Mouse (Mus musculus): ENCODE measurements at regions not wholly inside any gene's neighbourhood (a gene's known extent, or its start where the extent isn't known, plus 50 kb on each side); places are given as distances from the start of the nearest gene placed in this dataset.
A peak's percentile ranks its signal among the peaks of the same experiment; 100 is the strongest.

DNA sequence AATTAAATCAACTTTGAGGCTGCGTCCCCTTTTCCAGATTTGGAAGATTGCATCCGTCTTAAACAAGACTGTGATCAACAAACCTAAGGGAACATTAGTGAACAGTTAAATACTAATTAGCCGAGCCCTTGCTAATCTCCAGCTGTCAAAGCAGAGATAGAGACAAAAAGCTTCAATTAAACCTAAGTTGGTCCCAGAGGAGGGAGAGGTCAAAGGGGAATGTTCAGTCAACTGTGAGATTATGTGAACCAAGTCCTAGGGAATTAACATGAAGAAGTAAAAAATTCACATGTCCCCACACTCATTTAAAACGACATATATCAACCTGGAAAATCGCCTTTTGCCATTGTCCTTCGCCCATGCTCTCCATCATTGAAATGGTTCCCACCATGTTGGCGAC lies 59.7 kb upstream of the Tbx20 start:
- Histone ChIP-seq H3K4me3 (ENCODE audit: low read depth, low read length) (no peak overlapping the region), H3K36me3 (ENCODE audit: control insufficient read depth, insufficient read depth, low read length) (no peaks in the 10 kb centered on the region), H3K27me3 (replicated peaks; ENCODE audit: control insufficient read depth, insufficient read depth, low read length) (no peaks in the 10 kb centered on the region), H3K9me3 (replicated peaks; ENCODE audit: control insufficient read depth, low read length) (no peaks in the 10 kb centered on the region), H3K4me1 (ENCODE audit: control insufficient read depth, insufficient read depth, low read length) (no peaks in the 10 kb centered on the region), H3K4me2 (ENCODE audit: low read length) (no peak overlapping the region), H3K27ac (ENCODE audit: low read depth, low read length) (no peak overlapping the region), H3K9ac (ENCODE audit: low read length) (no peak overlapping the region)
- 37% methylated on average over 7 of the region's 7 CpGs for WGBS
- DNase-seq (ENCODE audit: low spot score) (peak; percentile 3), ATAC-seq (no peak)

DNA sequence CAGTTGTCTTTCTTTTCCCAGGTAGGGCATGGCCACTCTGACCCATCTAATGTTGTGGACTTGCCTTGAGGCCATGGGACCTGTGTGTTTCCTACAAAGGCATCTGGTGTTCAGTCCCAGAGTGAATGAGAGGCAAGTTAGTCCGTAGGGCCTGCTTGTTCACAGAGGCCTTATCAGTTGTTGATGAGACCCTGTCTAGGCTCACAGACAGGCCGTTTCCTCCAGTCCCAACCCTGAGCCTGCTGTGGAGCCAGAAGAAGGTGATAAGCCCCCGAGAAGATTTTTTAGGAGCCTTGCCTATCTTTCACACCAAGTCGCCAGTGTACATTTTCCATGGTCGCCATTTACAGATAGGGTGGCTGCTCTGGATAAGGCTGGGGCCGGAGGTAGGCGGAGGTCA lies 74.1 kb upstream of the Tbx20 start:
- Histone ChIP-seq H3K9ac (ENCODE audit: low read length) (no peak overlapping the region), H3K36me3 (ENCODE audit: control insufficient read depth, insufficient read depth, low read length) (no peaks in the 10 kb centered on the region), H3K27ac (ENCODE audit: low read depth, low read length) (no peak overlapping the region), H3K9me3 (replicated peaks; ENCODE audit: control insufficient read depth, low read length) (no peaks in the 10 kb centered on the region), H3K27me3 (replicated peaks; ENCODE audit: control insufficient read depth, insufficient read depth, low read length) (no peaks in the 10 kb centered on the region), H3K4me1 (ENCODE audit: control insufficient read depth, insufficient read depth, low read length) (no peaks in the 10 kb centered on the region), H3K4me2 (ENCODE audit: low read length) (no peak overlapping the region), H3K4me3 (ENCODE audit: low read depth, low read length) (no peak overlapping the region)
- ATAC-seq: no peak
- WGBS: 89% methylated on average over 7 of the region's 7 CpGs
- DNase-seq (ENCODE audit: low spot score): no peak

DNA sequence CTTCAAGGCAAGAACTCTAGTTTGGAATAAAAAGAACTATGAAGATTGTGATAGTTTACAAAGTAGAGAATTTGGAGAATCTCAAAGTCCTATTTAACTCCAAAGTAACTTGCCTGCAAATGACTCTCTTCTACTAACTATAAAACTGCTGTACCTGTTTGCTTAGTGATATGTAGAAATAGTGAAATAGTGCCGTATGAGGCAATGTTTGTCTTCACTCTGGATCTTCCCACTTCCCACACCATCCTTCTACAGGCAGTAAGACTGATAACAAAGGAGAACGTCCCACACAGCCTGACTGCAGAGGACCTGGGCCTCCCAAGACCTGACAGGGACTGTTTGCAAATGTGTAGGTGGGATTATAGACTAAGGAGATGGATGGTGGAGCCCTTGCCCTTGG lies 85.4 kb upstream of the Tbx20 start:
- 92% methylated on average over 2 of the region's 2 CpGs for WGBS

DNA sequence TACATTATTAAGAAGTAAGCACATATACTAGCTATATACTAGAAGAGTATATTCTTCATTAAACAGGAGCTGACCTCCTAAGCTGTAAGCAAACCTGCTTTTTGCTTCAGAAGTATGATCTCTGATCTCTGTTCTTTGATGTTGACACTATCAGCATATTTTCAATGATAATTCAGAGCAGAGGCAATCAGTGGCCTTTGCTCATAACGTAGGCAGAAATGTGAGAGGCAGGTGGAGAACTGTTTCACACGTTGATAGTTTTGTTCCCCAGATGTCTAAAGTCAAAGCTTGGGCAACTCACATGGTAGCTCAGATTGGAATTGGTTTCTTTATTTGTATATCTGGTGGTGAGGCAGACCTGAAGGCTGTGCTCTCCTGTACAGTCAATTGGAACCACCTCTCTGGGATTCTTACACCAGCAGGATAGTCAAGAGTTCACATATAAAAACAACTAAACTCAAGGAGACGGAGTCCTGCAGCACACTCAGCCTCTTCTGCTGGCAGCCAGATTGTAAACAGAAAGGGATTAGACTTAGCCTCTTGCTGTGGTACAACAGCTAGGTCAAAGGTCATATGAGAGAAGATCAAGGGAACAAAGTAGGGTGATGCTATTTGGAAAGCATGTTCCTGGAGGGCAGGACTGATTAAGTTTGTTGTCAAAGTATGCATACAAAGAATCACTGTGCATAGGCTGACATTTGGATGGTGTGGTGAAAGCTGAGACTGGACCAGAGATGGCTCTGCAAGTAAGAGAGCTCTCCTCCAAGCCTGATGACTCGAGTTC lies 92.5 kb upstream of the Tbx20 start:
- H3K27ac ChIP-seq (ENCODE audit: low read depth, low read length): no peak overlapping the region
- H3K4me3 ChIP-seq (ENCODE audit: low read depth, low read length): no peak overlapping the region
- H3K9ac ChIP-seq (ENCODE audit: low read length): no peak overlapping the region
- no peak overlapping the region for H3K4me2 ChIP-seq (ENCODE audit: low read length)
- H3K4me1 ChIP-seq (ENCODE audit: control insufficient read depth, insufficient read depth, low read length): no peaks in the 10 kb centered on the region
- ATAC-seq (no peak), DNase-seq (ENCODE audit: low spot score) (no peak)
- no peaks in the 10 kb centered on the region for H3K36me3 ChIP-seq (ENCODE audit: control insufficient read depth, insufficient read depth, low read length)
- no peaks in the 10 kb centered on the region for H3K9me3 ChIP-seq (replicated peaks; ENCODE audit: control insufficient read depth, low read length)
- WGBS: 52% methylated on average over 4 of the region's 4 CpGs
- no peaks in the 10 kb centered on the region for H3K27me3 ChIP-seq (replicated peaks; ENCODE audit: control insufficient read depth, insufficient read depth, low read length)

More for the DNA sequence above, 85.4 kb upstream of the Tbx20 start:
- H3K9ac ChIP-seq (ENCODE audit: low read length): no peak overlapping the region
- H3K9me3 ChIP-seq (replicated peaks; ENCODE audit: control insufficient read depth, low read length): no peaks in the 10 kb centered on the region
- ATAC-seq: no peak
- no peak overlapping the region for H3K4me3 ChIP-seq (ENCODE audit: low read depth, low read length)
- DNase-seq (ENCODE audit: low spot score): no peak
- H3K4me2 ChIP-seq (ENCODE audit: low read length): no peak overlapping the region
- no peaks in the 10 kb centered on the region for H3K4me1 ChIP-seq (ENCODE audit: control insufficient read depth, insufficient read depth, low read length)
- no peak overlapping the region for H3K27ac ChIP-seq (ENCODE audit: low read depth, low read length)
- H3K36me3 ChIP-seq (ENCODE audit: control insufficient read depth, insufficient read depth, low read length): no peaks in the 10 kb centered on the region
- no peaks in the 10 kb centered on the region for H3K27me3 ChIP-seq (replicated peaks; ENCODE audit: control insufficient read depth, insufficient read depth, low read length)

DNA sequence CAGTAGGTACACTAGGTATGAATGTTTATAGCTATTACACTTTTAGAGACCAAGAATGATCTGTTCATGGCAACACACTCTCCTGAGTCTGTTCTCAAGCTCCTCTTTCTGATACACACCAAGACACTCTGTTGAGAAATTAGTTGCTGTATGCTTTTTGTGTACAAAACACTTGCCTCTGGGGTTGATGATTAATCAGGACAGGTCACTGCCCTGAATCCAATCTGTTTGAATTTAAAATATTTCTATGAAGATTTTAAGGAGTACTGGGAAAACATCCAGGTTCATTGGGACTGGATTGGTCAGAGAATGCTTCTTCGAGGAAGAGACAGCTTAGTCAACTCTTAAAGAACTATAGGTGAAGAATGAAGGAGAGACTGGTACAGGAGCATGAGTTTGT lies 94.6 kb upstream of the Tbx20 start:
- Histone ChIP-seq H3K27ac (ENCODE audit: low read depth, low read length) (no peak overlapping the region), H3K4me1 (ENCODE audit: control insufficient read depth, insufficient read depth, low read length) (no peaks in the 10 kb centered on the region), H3K27me3 (replicated peaks; ENCODE audit: control insufficient read depth, insufficient read depth, low read length) (no peaks in the 10 kb centered on the region), H3K4me3 (ENCODE audit: low read depth, low read length) (no peak overlapping the region), H3K36me3 (ENCODE audit: control insufficient read depth, insufficient read depth, low read length) (no peaks in the 10 kb centered on the region), H3K9me3 (replicated peaks; ENCODE audit: control insufficient read depth, low read length) (no peaks in the 10 kb centered on the region), H3K9ac (ENCODE audit: low read length) (no peak overlapping the region), H3K4me2 (ENCODE audit: low read length) (no peak overlapping the region)
- ATAC-seq (no peak), DNase-seq (ENCODE audit: low spot score) (no peak)
- WGBS: 95% methylated on average over 1 of the region's 1 CpGs

DNA sequence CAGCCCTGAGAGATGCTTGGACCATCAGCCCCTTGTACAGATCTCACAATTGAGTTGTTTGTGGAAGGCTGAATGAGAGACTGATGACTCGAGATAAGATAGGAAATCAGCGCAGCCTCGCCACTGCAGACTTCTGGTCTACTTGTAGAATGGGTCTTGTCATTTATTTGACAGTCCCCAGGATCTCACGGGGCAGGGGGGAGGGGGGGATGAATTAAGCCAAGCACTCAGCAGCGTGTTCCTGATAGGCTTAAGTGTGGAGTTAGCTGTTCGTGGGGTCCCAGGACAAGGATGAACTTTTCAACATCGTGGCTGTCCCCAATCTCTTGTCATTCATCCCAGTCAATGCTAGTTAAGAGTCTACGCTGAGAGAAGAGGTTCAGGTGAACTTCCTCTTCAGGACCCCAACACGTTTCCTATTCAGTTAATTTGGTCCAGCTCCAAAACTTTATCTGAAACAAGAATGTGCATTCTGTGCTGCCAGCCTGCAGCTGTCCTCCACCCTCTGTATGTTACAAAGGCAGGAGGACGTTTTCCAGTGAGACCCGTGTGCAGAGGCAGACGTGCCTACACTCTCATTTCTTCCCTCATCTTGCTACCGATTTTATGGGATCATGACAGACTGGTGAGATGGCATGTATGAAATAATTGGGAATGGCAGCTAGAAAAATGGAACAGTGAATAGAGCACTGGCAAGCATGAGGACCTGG lies 100.5 kb upstream of the Tbx20 start:
- Histone ChIP-seq H3K4me3 (ENCODE audit: low read depth, low read length) (no peak overlapping the region), H3K4me1 (ENCODE audit: control insufficient read depth, insufficient read depth, low read length) (peaks cover 11% of the 10 kb centered on the region), H3K27me3 (replicated peaks; ENCODE audit: control insufficient read depth, insufficient read depth, low read length) (no peaks in the 10 kb centered on the region), H3K36me3 (ENCODE audit: control insufficient read depth, insufficient read depth, low read length) (no peaks in the 10 kb centered on the region), H3K27ac (ENCODE audit: low read depth, low read length) (no peak overlapping the region), H3K9me3 (replicated peaks; ENCODE audit: control insufficient read depth, low read length) (no peaks in the 10 kb centered on the region), H3K4me2 (ENCODE audit: low read length) (no peak overlapping the region), H3K9ac (ENCODE audit: low read length) (no peak overlapping the region)
- 83% methylated on average over 13 of the region's 13 CpGs for WGBS
- ATAC-seq (no peak), DNase-seq (ENCODE audit: low spot score) (no peak)

DNA sequence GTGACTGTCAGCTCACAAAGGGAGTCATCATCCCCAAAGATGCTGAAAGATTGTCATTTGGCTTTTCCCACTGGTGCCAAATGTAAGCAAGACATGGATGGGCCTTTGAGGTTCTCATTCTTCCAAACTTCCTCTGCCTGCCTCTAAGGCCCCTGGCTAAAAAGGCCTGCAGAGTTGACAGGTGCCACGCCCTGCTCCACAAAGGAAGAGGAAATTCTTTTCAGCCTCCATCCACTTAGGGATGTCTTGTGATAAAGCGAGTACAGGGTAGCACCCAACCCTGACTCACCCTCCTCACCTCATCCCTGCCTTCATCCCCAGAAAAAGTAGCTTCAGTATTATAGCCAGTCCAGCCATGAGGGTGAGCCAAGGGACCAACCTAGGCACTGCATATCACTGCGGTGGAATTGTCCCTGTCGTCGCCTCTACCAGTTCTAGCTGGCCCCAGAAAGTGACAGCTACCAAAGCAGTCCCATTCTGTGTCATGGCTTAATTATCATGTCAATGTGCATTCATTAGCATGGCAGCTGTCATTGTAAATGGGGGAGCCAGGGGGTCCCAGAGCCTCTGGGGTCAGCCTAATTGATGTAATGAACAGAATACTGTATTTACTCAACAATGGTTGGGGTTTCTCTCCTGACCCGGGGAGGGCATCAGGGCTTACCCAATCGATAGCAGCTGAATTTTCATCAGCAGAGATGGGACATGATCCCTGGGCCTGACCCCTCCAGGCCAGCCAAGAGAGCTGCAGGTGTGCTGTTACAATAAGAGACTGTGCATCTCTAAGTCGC lies 104.5 kb upstream of the Tbx20 start:
- Histone ChIP-seq H3K9ac (ENCODE audit: low read length) (no peak overlapping the region), H3K36me3 (ENCODE audit: control insufficient read depth, insufficient read depth, low read length) (no peaks in the 10 kb centered on the region), H3K4me1 (ENCODE audit: control insufficient read depth, insufficient read depth, low read length) (peaks cover 11% of the 10 kb centered on the region), H3K4me2 (ENCODE audit: low read length) (no peak overlapping the region), H3K27ac (ENCODE audit: low read depth, low read length) (no peak overlapping the region), H3K9me3 (replicated peaks; ENCODE audit: control insufficient read depth, low read length) (no peaks in the 10 kb centered on the region), H3K4me3 (ENCODE audit: low read depth, low read length) (no peak overlapping the region), H3K27me3 (replicated peaks; ENCODE audit: control insufficient read depth, insufficient read depth, low read length) (no peaks in the 10 kb centered on the region)
- DNase-seq (ENCODE audit: low spot score) (peak; percentile 52), ATAC-seq (peak; percentile 79)
- WGBS: 12% methylated on average over 8 of the region's 8 CpGs

DNA sequence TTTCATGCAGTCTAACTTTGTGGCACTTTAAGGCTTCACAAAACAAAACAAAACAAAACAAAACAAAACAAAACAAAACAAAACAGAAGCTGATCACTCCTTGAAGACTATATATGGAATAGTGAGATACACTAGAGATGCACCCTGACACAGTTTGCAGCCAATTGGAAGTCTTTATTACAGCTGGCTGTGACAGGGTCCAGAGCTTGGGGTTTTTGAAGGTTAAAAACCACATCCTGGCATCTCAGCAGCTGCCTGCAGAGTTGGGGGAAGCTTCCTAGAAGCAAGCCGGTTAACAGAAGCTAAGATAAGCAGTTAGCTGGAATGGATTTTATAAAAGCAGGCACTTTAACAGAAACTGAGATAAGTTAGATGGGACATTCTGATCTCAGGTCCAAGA lies 105.6 kb upstream of the Tbx20 start:
- WGBS: 88% methylated on average over 1 of the region's 1 CpGs
- Histone ChIP-seq H3K4me1 (ENCODE audit: control insufficient read depth, insufficient read depth, low read length) (peaks cover 11% of the 10 kb centered on the region), H3K4me2 (ENCODE audit: low read length) (no peak overlapping the region), H3K9ac (ENCODE audit: low read length) (no peak overlapping the region), H3K4me3 (ENCODE audit: low read depth, low read length) (no peak overlapping the region), H3K9me3 (replicated peaks; ENCODE audit: control insufficient read depth, low read length) (no peaks in the 10 kb centered on the region), H3K36me3 (ENCODE audit: control insufficient read depth, insufficient read depth, low read length) (no peaks in the 10 kb centered on the region), H3K27me3 (replicated peaks; ENCODE audit: control insufficient read depth, insufficient read depth, low read length) (no peaks in the 10 kb centered on the region), H3K27ac (ENCODE audit: low read depth, low read length) (no peak overlapping the region)
- no peak for ATAC-seq
- no peak for DNase-seq (ENCODE audit: low spot score)

All from forebrain, embryonic 14.5 days (tissue).